Mouse (Mus musculus) G1E (cell line): Measurements from ENCODE around the gene Smarcd2.

Experiments
- CTCF ChIP-seq: IDR thresholded peaks from 2 replicates; pipeline ENCODE4 v1.5.1; 2012; ENCODE audit warnings: low read depth, low read length, inconsistent platforms, mixed read lengths
- POLR2AphosphoS5 ChIP-seq: IDR thresholded peaks from 2 replicates; pipeline ENCODE4 v1.6.1; 2012; ENCODE audit warnings: low read depth, low read length, inconsistent platforms; ENCODE audit not compliant: insufficient replicate concordance

DNA sequence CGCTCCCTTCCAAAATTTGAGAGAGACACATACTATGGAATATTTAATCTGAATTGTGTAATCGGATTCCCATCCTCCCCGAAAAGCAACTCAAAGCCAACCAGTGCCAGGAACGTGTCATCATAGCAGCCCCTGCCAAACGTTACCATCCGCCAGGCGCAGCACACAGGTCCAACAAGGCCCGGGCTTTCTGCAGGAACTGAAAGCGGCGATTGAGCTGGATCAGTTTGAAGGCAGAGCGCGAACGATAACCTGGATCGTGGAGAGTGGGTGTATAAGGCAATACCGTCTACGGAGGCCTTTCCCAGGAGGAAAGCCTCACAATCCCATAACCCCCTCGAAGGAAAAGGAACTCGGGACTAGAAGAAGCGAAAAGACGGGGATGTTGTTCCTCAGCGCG, 17.6 kb downstream of the Smarcd2 start:
- TF ChIP-seq CTCF (no peak), POLR2AphosphoS5 (no peak)
